Comparison of ENCODE assay signal across 35 mouse cellular contexts in genomic region chr5:47426040-47426439, GRCm38 (mm10).
"Had no signal": no experiment of that assay in that cellular context is flagged by ENCODE, and none has a peak within 500 bp of the region (broad histone marks: within the 10 kb centered on the region; RNA-seq: fewer than 3 reads in every experiment).

No protein-coding gene starts in this region.

- ATAC-seq: hindbrain, embryonic 16.5 days; inflammation-experienced regulatory T-cells, adult 6 months; intestine, embryonic 15.5 days; intestine, embryonic 16.5 days; intestine, postnatal 0 days had no signal

- H3K36me3 ChIP-seq: heart, embryonic 10.5 days; heart, embryonic 12.5 days; heart, embryonic 13.5 days; heart, embryonic 15.5 days; hindbrain, embryonic 10.5 days; hindbrain, embryonic 12.5 days; hindbrain, embryonic 13.5 days; hindbrain, embryonic 15.5 days; intestine, embryonic 15.5 days; kidney, embryonic 15.5 days had no signal

- H3K27me3 ChIP-seq: heart, embryonic 12.5 days; heart, embryonic 13.5 days; heart, embryonic 15.5 days; hindbrain, embryonic 12.5 days; hindbrain, embryonic 13.5 days; hindbrain, embryonic 15.5 days; intestine, embryonic 15.5 days; kidney, embryonic 15.5 days had no signal

- DNase-seq: heart, adult 2 months; heart, postnatal 10 days; heart, postnatal 14 days; heart, postnatal 36 days; heart, postnatal 4 days; kidney, adult 11 months; kidney, adult 18-20 months; kidney, adult 2 months; kidney, adult 8-10 months; kidney, adult 9 months; kidney, postnatal 10 days; kidney, postnatal 14 days; kidney, postnatal 25 days; kidney, postnatal 36 days; kidney, postnatal 4 days; layer of hippocampus, adult 9-11 months; layer of hippocampus, postnatal 36 days had no signal

- H3K4me2 ChIP-seq: heart, embryonic 11.5 days; heart, embryonic 12.5 days; heart, embryonic 13.5 days; heart, embryonic 15.5 days; hindbrain, embryonic 12.5 days; hindbrain, embryonic 13.5 days; hindbrain, embryonic 14.5 days; hindbrain, embryonic 15.5 days; intestine, embryonic 15.5 days; kidney, embryonic 15.5 days had no signal

- H3K27ac ChIP-seq: heart, adult 2 months; heart, embryonic 10.5 days; heart, embryonic 13.5 days; heart, embryonic 15.5 days; hindbrain, embryonic 10.5 days; hindbrain, embryonic 12.5 days; hindbrain, embryonic 13.5 days; hindbrain, embryonic 14.5 days; hindbrain, embryonic 15.5 days; intestine, embryonic 15.5 days; kidney, embryonic 15.5 days; kidney, postnatal 0 days; layer of hippocampus, adult 2 months had no signal

- H3K4me1 ChIP-seq: heart, embryonic 10.5 days; heart, embryonic 12.5 days; heart, embryonic 13.5 days; heart, embryonic 15.5 days; hindbrain, embryonic 12.5 days; hindbrain, embryonic 15.5 days; intestine, embryonic 15.5 days had no signal

- H3K9ac ChIP-seq: heart, embryonic 12.5 days; heart, embryonic 13.5 days; heart, embryonic 15.5 days; hindbrain, embryonic 12.5 days; hindbrain, embryonic 13.5 days; hindbrain, embryonic 14.5 days; hindbrain, embryonic 15.5 days; intestine, embryonic 15.5 days; kidney, embryonic 15.5 days had no signal

- H3K4me3 ChIP-seq: heart, adult 2 months; heart, embryonic 10.5 days; heart, embryonic 12.5 days; heart, embryonic 13.5 days; heart, embryonic 15.5 days; hindbrain, embryonic 10.5 days; hindbrain, embryonic 12.5 days; hindbrain, embryonic 13.5 days; hindbrain, embryonic 15.5 days; intestine, embryonic 15.5 days; kidney, embryonic 15.5 days; layer of hippocampus, adult 2 months had no signal

- H3K9me3 ChIP-seq: heart, embryonic 10.5 days; heart, embryonic 12.5 days; heart, embryonic 13.5 days; heart, embryonic 15.5 days; hindbrain, embryonic 10.5 days; hindbrain, embryonic 12.5 days; hindbrain, embryonic 13.5 days; hindbrain, embryonic 15.5 days; intestine, embryonic 15.5 days; kidney, embryonic 15.5 days had no signal
